Comparison of ENCODE assay signal across 16 mouse cellular contexts in genomic region chr3:109681863-109682262, GRCm38 (mm10).
"Had no signal": no experiment of that assay in that cellular context is flagged by ENCODE, and none has a peak within 500 bp of the region (broad histone marks: within the 10 kb centered on the region; RNA-seq: fewer than 3 reads in every experiment).

No protein-coding gene starts in this region.

- H3K9ac ChIP-seq: neural tube, embryonic 12.5 days; neural tube, embryonic 13.5 days; neural tube, embryonic 15.5 days; stomach, embryonic 15.5 days had no signal

- H3K36me3 ChIP-seq: neural tube, embryonic 12.5 days; neural tube, embryonic 13.5 days; neural tube, embryonic 15.5 days; stomach, embryonic 15.5 days had no signal

- DNase-seq: retina, postnatal 1 day; right cerebral cortex, adult 18-20 months; right cerebral cortex, postnatal 25 days; right cerebral cortex, postnatal 4 days; spleen, adult 18-20 months; thymus, adult 18-20 months; thymus, adult 2 months; thymus, postnatal 14 days; thymus, postnatal 25 days; thymus, postnatal 36 days; thymus, postnatal 4 days had no signal

- H3K4me3 ChIP-seq: neural tube, embryonic 12.5 days; neural tube, embryonic 13.5 days; neural tube, embryonic 15.5 days; stomach, embryonic 15.5 days had no signal

- H3K4me2 ChIP-seq: neural tube, embryonic 12.5 days; neural tube, embryonic 13.5 days; neural tube, embryonic 15.5 days; stomach, embryonic 15.5 days had no signal

- H3K27me3 ChIP-seq: neural tube, embryonic 12.5 days; neural tube, embryonic 13.5 days; neural tube, embryonic 15.5 days; stomach, embryonic 15.5 days had no signal

- H3K9me3 ChIP-seq: neural tube, embryonic 12.5 days; neural tube, embryonic 13.5 days; neural tube, embryonic 15.5 days; stomach, embryonic 15.5 days had no signal

- H3K4me1 ChIP-seq: neural tube, embryonic 12.5 days; neural tube, embryonic 13.5 days; neural tube, embryonic 15.5 days; stomach, embryonic 15.5 days had no signal

- H3K27ac ChIP-seq: neural tube, embryonic 12.5 days; neural tube, embryonic 13.5 days; neural tube, embryonic 15.5 days; stomach, embryonic 15.5 days; stomach, postnatal 0 days had no signal
